Mouse (Mus musculus) lung, adult 2 months (tissue): ENCODE results near the gene Entpd3. TPM values are rescaled to one million over a fixed set of nuclear protein-coding genes. Genes with fewer than 3 reads are reported as not detected.
A peak's percentile ranks its signal among the peaks of the same experiment; 100 is the strongest.

Experiments used
- DNase-seq: peaks from one replicate; pipeline ENCODE4 v3.0.0; 2022
- H3K4me1 ChIP-seq: fragments of 200-500 bp; 2 replicates; pipeline ENCODE4 v1.6.1; 2011; ENCODE audit warnings: low read length; ENCODE audit not compliant: control insufficient read depth, insufficient read depth
- H3K4me3 ChIP-seq: fragments of 200-500 bp; replicated peaks from 2 replicates; pipeline ENCODE3; 2011; ENCODE audit warnings: low read depth, mild to moderate bottlenecking, control low read depth, low read length; ENCODE audit errors: extremely low read depth
- CTCF ChIP-seq: fragments of 200-500 bp; IDR thresholded peaks from 2 replicates; pipeline ENCODE4 v1.5.1; 2011; ENCODE audit warnings: mild to moderate bottlenecking, low read length, control low read depth; ENCODE audit not compliant: insufficient read depth
- POLR2A ChIP-seq: fragments of 200-500 bp; IDR thresholded peaks from 2 replicates; pipeline ENCODE4 v1.6.1; 2011; ENCODE audit warnings: low read depth, mild to moderate bottlenecking, control low read depth, low read length, borderline replicate concordance; ENCODE audit errors: extremely low read depth
- WGBS: fragments of 180-500 bp; shearing (Covaris S2); methylation state at CpG from one replicate; pipeline ENCODE4 v1.1.7; 2018; 5-methylcytosine and 5-hydroxymethylcytosine counted together
- polyA plus RNA-seq: library from polyadenylated mRNA; depleted of rRNA; stranded (reverse); fragments of >200 nt; gene quantifications from 2 replicates; pipeline ENCODE4 v1.2.3, GENCODE M21; 2012; rRNA removed

The Entpd3 gene
- polyA plus RNA-seq, 1 experiment = 5.7 TPM

DNA sequence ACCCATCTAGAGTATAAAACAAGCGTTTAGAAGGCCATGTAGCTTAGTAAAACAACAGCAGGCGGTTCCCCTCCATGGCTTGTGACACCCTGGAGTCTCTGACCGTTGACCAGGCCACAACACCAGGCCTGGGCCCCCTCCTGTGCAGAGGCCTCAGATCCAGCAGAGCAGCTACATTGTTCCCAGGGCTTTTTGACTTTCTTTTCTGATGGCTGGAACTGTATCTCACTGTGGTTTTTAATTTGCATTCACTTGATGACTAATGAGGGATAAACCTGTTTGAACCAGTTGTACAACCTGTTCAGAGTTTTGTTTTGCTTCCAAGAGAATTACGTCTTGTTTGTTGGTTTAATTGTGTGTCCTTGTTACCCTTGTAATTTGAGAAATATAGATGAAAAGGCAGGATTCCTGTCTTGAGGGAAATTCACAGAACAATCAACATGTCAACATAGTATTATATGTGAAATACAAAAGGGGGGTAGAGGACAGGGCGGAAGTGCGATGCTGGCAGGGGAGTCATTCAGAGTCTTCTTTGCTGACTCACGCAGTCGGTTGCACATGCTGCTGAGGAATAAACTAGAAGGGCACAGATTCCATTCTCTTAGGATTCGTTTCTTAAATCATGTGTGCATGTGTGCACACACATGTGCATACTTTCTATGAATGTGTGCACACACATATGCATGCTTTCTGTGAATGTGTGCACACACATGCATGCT is 53.9 kb downstream of the Entpd3 start:
- no peak for DNase-seq
- Histone ChIP-seq H3K4me1 (no peaks in the 10 kb centered on the region), H3K4me3 (no peak overlapping the region)
- WGBS = 65% methylated on average over 9 of the region's 9 CpGs
- TF ChIP-seq CTCF (no peak), POLR2A (no peak)

DNA sequence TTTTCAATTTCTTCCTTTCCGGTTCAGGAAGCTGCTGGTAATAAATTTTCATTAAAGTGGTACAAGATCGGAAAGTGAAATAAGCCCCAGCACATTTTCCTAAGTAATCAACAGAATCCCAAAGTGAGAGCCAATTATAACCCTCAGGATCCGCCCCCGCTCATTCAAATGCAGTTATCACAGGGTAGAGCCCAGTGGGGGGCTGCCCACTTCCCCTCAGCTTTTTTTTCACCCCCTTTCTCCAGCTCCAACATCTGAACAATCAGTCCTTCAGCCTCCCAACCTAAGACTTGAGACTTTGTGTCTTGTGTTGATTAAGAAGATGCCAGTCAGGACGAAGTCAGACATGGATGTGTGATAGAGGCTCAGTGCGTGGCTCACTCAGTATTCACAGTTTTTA is 55.2 kb downstream of the Entpd3 start:
- DNase-seq = no peak
- 67% methylated on average over 6 of the region's 6 CpGs for WGBS
- TF ChIP-seq CTCF (no peak), POLR2A (no peak)
- Histone ChIP-seq H3K4me1 (no peaks in the 10 kb centered on the region), H3K4me3 (no peak overlapping the region)

DNA sequence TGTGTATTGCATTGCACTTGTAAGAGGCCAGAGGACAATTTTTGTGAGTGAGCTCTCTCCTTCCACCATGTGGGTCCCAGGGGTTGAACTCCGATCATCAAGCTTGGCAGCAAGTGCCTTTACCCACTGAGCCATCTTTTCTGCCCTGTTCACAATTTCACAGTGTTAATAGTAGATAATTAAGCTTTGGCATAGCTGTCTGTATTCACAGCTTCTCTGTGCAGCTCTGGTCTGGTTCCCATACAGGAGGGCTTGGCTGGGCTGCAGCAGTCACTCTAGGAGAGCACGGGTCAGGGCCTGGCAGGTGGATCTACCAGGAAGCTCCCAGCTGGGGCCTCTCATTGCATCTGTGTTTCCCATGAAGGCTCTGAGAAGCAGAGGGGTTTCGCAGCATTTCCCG is 55.7 kb downstream of the Entpd3 start:
- TF ChIP-seq POLR2A (no peak), CTCF (no peak)
- H3K4me1 ChIP-seq = no peaks in the 10 kb centered on the region
- WGBS = 68% methylated on average over 4 of the region's 4 CpGs
- H3K4me3 ChIP-seq = no peak overlapping the region
- no peak for DNase-seq

DNA sequence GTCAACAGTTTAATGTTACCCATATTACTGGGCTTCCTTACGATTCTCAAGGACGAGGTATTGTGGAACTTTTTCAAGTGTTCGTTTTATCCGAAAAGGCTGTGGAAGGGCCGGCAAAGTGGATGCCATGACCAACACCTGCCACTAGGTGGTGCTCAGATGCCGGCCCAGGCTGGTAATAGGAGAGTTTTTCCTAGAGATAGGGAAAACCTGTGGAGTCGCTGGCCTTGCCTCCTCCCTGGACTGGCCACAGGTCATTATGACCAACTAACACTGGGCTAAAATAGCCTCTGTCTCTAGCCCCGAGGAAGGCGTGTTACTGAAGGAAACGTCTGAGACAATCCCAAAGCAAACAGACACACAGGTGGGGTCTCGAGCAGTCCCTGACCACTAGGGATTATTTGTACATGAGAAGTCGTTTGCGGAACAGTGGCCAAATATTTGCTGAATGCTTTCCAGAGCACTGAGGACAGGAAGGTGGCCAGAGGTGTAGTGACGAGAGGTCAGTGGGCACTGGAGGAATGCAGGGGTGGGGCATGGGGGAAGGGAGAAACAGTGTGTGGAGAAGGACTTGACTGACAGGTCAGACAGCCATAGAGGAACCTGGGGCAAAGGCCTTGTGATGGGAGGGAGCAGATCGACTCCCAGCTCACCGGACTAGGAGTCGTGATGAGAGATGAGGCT is 62.0 kb downstream of the Entpd3 start:
- 14% methylated on average over 17 of the region's 17 CpGs for WGBS
- Histone ChIP-seq H3K4me3 (peak overlapping the region; percentile 6), H3K4me1 (peaks cover 4% of the 10 kb centered on the region)
- peak; percentile 74 for DNase-seq
- peak; percentile 90 for TF ChIP-seq CTCF
- no peak for TF ChIP-seq POLR2A

DNA sequence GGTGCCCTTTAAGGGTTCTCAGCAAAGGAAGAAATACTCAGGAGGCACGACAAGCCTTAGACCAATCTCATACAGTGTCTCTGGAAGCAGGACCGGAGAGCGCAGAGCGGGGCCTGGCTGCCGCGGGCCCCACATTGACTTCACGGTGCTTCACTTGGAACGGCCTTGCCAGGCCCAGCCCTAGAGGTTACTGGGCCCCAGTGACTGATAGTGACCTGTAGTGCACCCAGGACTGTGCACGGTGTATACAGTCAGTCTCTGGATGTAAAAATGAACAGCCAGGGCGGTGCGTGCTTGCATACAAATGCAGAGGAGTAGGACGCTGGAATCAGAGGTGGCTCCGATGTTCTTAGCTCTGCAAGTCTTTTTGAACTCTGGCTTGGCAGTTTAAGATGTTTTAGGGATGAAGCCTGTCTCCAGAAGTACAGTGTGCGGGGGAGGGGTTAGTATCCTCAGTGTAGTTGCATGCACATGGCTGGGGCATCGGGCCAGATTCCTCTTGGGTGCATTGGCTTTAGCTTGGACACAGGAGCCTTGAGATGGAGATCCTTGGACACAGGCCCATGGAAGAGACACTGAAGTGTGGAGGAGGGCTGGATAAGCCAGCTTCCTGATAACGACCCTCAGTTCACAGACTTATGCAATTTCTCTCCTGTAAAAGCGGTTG is 62.7 kb downstream of the Entpd3 start:
- WGBS = 50% methylated on average over 17 of the region's 17 CpGs
- Histone ChIP-seq H3K4me1 (peaks cover 4% of the 10 kb centered on the region), H3K4me3 (peak overlapping the region; percentile 6)
- DNase-seq = no peak
- no peak for TF ChIP-seq POLR2A
- TF ChIP-seq CTCF = no peak

DNA sequence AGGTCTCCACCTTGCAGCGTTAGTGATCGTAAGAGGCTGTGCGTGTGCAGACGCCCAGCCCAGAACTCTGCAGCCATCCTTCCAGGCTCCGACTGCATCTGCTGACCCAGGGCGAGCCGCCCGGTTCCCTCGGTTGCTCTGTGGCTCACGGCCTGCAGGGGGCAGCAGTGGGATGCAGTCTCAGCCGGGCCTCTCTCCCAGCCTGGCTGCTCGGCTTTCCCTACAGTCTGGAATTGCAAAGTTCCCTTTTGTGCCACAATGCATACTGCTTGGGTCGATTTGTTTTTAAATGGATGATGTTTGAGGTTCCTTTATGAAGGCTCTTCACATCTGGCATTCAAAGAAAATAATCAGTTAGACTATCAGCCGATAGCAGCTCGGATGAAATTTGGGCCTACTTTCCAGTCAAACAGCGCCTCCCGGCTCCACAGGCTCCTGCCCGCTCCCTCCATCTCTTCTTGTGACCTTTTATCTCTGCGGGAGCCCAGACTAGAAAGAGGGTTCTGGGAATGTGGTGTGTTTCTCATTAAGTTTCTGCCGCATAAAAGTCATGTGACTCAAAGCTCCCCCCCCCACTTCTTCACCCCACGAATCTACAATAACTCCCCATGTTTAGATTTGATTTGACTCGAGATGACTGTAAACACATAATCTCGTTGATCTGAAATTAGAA is 63.4 kb downstream of the Entpd3 start:
- TF ChIP-seq CTCF (peak; percentile 75), POLR2A (no peak)
- peaks cover 4% of the 10 kb centered on the region for H3K4me1 ChIP-seq
- 20% methylated on average over 23 of the region's 23 CpGs for WGBS
- DNase-seq = peak; percentile 85
- no peak overlapping the region for H3K4me3 ChIP-seq

DNA sequence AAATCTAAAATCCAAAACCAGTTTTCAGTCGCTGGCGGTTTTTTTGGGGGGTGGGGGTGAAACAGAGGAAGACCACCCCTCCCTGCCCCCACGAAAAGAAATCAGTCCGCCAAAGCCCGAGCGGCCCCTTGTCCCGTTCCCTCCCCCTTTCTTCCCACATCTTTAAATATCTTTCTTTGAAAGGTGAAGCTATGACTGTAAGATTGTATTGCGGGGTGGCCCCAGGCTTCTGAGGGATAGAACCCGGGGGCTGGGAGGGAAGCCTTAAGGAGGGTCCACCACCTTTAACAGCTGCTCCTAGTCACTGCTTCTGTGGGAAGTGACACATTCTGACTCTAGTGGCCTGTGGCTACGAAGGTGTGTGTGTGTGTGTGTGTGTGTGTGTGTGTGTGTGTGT is 63.9 kb downstream of the Entpd3 start:
- Histone ChIP-seq H3K4me3 (no peak overlapping the region), H3K4me1 (peaks cover 4% of the 10 kb centered on the region)
- TF ChIP-seq CTCF (no peak), POLR2A (no peak)
- 76% methylated on average over 10 of the region's 10 CpGs for WGBS
- DNase-seq = no peak

DNA sequence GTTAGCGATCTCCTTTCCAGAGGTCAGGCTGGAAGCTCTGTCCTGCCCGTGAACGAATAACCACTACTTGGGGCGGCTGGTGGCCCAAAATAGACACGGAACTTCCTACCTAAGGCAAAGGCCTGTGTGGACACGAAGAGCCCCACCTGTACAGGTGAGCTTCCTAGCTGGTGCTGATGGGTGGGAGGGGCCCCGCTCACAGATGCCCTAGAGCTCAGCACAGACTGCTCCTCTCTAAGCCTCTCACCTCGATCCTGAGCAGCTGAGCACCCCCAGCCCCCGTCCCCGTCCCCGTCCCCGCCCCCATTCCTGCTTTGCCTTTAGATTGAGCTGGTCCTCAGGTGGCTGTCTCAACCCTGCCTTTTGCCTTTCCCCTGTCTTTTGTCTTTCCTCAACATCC is 64.3 kb downstream of the Entpd3 start:
- Histone ChIP-seq H3K4me1 (peaks cover 4% of the 10 kb centered on the region), H3K4me3 (no peak overlapping the region)
- TF ChIP-seq CTCF = no peak
- no peak for TF ChIP-seq POLR2A
- no peak for DNase-seq
- 77% methylated on average over 12 of the region's 12 CpGs for WGBS

DNA sequence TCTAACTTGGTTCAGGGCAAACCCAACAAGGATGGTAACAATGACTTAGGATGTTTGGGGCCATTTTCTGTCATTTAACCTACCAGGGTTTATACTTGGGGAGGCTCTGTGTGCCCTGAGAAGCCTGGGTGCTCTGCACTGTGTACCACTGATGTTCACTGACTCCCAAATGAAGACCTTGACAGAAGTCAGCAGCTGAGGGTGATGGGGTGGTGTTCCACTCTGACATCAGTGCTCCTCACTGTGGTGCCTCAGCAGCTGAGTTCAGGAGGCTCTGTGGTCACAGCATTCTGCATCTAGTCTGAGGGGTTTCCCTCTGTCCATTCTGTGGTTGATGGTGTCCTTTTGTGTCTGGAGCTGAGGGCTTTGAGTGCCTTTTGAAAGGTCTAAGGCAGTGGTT is 71.4 kb downstream of the Entpd3 start:
- Histone ChIP-seq H3K4me1 (no peaks in the 10 kb centered on the region), H3K4me3 (no peak overlapping the region)
- TF ChIP-seq POLR2A (no peak), CTCF (no peak)
- no peak for DNase-seq

DNA sequence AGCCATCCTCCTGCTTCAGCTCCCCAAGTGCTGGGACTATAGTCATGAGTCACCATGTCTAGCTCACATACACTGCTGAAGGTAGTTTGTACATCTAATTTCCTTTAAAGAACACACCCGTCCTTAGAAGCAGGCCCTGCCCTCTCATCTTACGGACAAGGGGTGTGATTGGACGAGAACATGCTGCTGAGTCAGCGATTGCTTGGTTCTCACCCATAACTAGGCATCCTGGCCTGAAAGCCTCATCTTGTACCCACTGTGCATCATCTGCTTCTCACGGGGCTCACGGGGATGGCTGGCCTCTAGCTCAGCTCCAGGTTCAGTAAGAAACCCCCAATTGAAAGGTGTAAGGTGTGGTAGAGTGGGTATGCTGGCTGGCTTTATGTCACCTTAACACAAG is 74.4 kb downstream of the Entpd3 start:
- Histone ChIP-seq H3K4me3 (no peak overlapping the region), H3K4me1 (no peaks in the 10 kb centered on the region)
- no peak for TF ChIP-seq POLR2A
- TF ChIP-seq CTCF = no peak
- no peak for DNase-seq
- WGBS = 86% methylated on average over 6 of the region's 6 CpGs

Other genes with a start within 250 kb of the Entpd3 start
- 5.9 and 9.0 TPM in 2 replicates for gene Myrip, start 238.3 kb upstream of the Entpd3 start, polyA plus RNA-seq
- 31.4 and 45.8 TPM in 2 replicates for gene Eif1b, start 47.6 kb upstream of the Entpd3 start, polyA plus RNA-seq
- gene Rpl14, start 31.6 kb downstream of the Entpd3 start, polyA plus RNA-seq = 319 and 344 TPM in 2 replicates